16 mouse cellular contexts compared by ENCODE assay signal in genomic region chr11:77005881-77006280, GRCm38 (mm10).
"Had no signal": no experiment of that assay in that cellular context is flagged by ENCODE, and none has a peak within 500 bp of the region (broad histone marks: within the 10 kb centered on the region; RNA-seq: fewer than 3 reads in every experiment).

No protein-coding gene starts in this region.

- ATAC-seq: midbrain, embryonic 15.5 days had no signal

- H3K36me3 ChIP-seq: midbrain, embryonic 10.5 days; midbrain, embryonic 12.5 days; midbrain, embryonic 15.5 days; neural tube, embryonic 13.5 days; neural tube, embryonic 15.5 days had no signal

- H3K4me2 ChIP-seq: lung, embryonic 14.5 days; midbrain, embryonic 12.5 days; midbrain, embryonic 15.5 days; neural tube, embryonic 13.5 days; neural tube, embryonic 15.5 days had no signal

- H3K9ac ChIP-seq: lung, embryonic 14.5 days; midbrain, embryonic 12.5 days; midbrain, embryonic 15.5 days; neural tube, embryonic 13.5 days; neural tube, embryonic 15.5 days had no signal

- H3K27ac ChIP-seq: midbrain, embryonic 10.5 days; midbrain, embryonic 12.5 days; midbrain, embryonic 15.5 days; neural tube, embryonic 13.5 days; neural tube, embryonic 15.5 days had no signal

- H3K4me1 ChIP-seq: midbrain, embryonic 10.5 days; midbrain, embryonic 12.5 days; midbrain, embryonic 15.5 days; neural tube, embryonic 13.5 days; neural tube, embryonic 15.5 days had no signal

- H3K4me3 ChIP-seq: midbrain, embryonic 10.5 days; midbrain, embryonic 12.5 days; midbrain, embryonic 15.5 days; neural tube, embryonic 13.5 days; neural tube, embryonic 15.5 days had no signal

- H3K9me3 ChIP-seq: midbrain, embryonic 10.5 days; midbrain, embryonic 12.5 days; midbrain, embryonic 15.5 days; neural tube, embryonic 13.5 days; neural tube, embryonic 15.5 days had no signal

- DNase-seq: lung, adult 18-20 months; lung, embryonic 14.5 days; lung, postnatal 10 days; lung, postnatal 4 days; retina, postnatal 1 day; right cerebral cortex, adult 18-20 months; right cerebral cortex, postnatal 4 days; spleen, adult 18-20 months; thymus, adult 18-20 months; thymus, postnatal 14 days; thymus, postnatal 36 days had no signal
